19 mouse cellular contexts compared by ENCODE assay signal in genomic region chr2:68084483-68084882, GRCm38 (mm10).
"Had no signal": no experiment of that assay in that cellular context is flagged by ENCODE, and none has a peak within 500 bp of the region (broad histone marks: within the 10 kb centered on the region; RNA-seq: fewer than 3 reads in every experiment).

No protein-coding gene starts in this region.

- DNase-seq: liver, postnatal 0 days; lung, adult 2 months; lung, postnatal 14 days; lung, postnatal 4 days; right cerebral cortex, postnatal 14 days; thymus, adult 2 months; thymus, postnatal 25 days; thymus, postnatal 4 days had no signal

- H3K9ac ChIP-seq: liver, embryonic 15.5 days; liver, postnatal 0 days; lung, embryonic 15.5 days; midbrain, embryonic 13.5 days; neural tube, embryonic 13.5 days; neural tube, embryonic 15.5 days; stomach, embryonic 15.5 days had no signal

- ATAC-seq: liver, postnatal 0 days; lung, postnatal 0 days; midbrain, embryonic 13.5 days; midbrain, embryonic 16.5 days had no signal

- H3K4me1 ChIP-seq: liver, embryonic 15.5 days; lung, embryonic 15.5 days; midbrain, embryonic 13.5 days; neural tube, embryonic 15.5 days; stomach, embryonic 15.5 days had no signal

- H3K27ac ChIP-seq: liver, embryonic 15.5 days; lung, embryonic 15.5 days; midbrain, embryonic 10.5 days; midbrain, embryonic 13.5 days; neural tube, embryonic 13.5 days; neural tube, embryonic 15.5 days; stomach, embryonic 15.5 days; stomach, postnatal 0 days had no signal

- H3K4me3 ChIP-seq: liver, embryonic 15.5 days; lung, embryonic 15.5 days; midbrain, embryonic 10.5 days; midbrain, embryonic 13.5 days; myocyte; neural tube, embryonic 13.5 days; neural tube, embryonic 15.5 days; stomach, embryonic 15.5 days had no signal

- H3K36me3 ChIP-seq: liver, embryonic 15.5 days; lung, embryonic 15.5 days; midbrain, embryonic 10.5 days; midbrain, embryonic 13.5 days; neural tube, embryonic 13.5 days; neural tube, embryonic 15.5 days; stomach, embryonic 15.5 days had no signal

- H3K4me2 ChIP-seq: liver, embryonic 15.5 days; lung, embryonic 15.5 days; midbrain, embryonic 13.5 days; neural tube, embryonic 13.5 days; neural tube, embryonic 15.5 days; stomach, embryonic 15.5 days had no signal

- H3K9me3 ChIP-seq: liver, embryonic 15.5 days; lung, embryonic 15.5 days; midbrain, embryonic 10.5 days; midbrain, embryonic 13.5 days; neural tube, embryonic 13.5 days; neural tube, embryonic 15.5 days; stomach, embryonic 15.5 days had no signal

- H3K27me3 ChIP-seq: liver, embryonic 15.5 days; lung, embryonic 15.5 days; midbrain, embryonic 13.5 days; neural tube, embryonic 13.5 days; neural tube, embryonic 15.5 days; stomach, embryonic 15.5 days had no signal
